Mouse (Mus musculus) bone marrow macrophage, adult 2 months (primary cell): ENCODE measurements around the gene Knop1.

ENCODE experiments used
- CTCF ChIP-seq: IDR thresholded peaks from 2 replicates; pipeline ENCODE4 v1.5.1; 2012; ENCODE audit warnings: low read depth, mild to moderate bottlenecking, low read length, moderate library complexity
- POLR2A ChIP-seq: IDR thresholded peaks from 2 replicates; pipeline ENCODE4 v1.6.1; 2012; ENCODE audit warnings: mild to moderate bottlenecking, low read depth, low read length, borderline replicate concordance

GRCm38 (mm10) chr7:118879466-118880029, 23.5 kb upstream of the Knop1 start:
- TF ChIP-seq POLR2A, result no peak
- no peak for TF ChIP-seq CTCF
